Mouse (Mus musculus) adipocyte (in vitro differentiated cells): ENCODE data around the gene Zic1.

Experiments used
- DNase-seq: peaks from one replicate; pipeline ENCODE4 v3.0.0-alpha.2; 2016; ENCODE audit warnings: low spot score

The Zic1 gene

DNA sequence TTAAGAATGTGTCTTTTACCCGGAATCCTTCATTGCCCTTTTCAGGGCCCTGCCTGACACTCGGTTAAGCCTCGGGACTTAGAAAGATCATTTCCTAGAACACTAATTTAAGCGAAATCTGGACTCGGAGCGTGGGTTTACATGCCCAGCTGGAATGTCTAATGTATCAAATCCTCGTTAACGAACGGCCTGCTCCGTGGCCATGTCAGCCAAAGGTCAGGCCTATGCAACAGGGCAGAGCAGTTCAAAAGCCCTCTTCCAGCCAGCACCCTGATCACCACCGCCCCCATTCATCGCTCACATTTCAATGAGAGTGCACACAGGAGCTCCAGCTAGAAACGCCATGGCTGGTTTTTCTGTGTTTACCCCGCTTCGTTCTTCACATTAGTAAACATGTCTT lies 12.8 kb downstream of the Zic1 start:
- DNase-seq: no peak

DNA sequence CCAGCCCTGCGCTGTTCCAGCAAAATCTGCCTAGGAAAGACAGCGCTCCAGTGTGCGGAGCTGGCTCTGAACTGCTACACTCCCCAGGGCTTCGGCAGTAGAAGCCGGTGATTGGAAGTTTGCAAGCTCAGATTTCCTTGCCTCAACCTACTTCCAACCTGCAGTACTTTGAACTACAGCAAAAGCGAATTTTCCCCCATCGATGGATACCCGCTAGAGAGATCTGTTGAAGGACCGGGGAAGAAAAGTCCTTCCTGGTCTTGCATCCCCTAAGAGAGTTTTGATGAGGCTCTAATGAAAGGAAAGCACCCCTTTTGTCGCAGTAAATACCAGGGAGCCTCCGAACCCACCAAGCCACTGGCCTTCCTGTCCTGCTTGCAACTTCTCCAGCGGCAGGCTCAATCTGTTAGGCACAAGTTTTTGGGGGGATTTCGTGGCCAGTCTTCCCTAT lies 13.6 kb downstream of the Zic1 start:
- DNase-seq: no peak

DNA sequence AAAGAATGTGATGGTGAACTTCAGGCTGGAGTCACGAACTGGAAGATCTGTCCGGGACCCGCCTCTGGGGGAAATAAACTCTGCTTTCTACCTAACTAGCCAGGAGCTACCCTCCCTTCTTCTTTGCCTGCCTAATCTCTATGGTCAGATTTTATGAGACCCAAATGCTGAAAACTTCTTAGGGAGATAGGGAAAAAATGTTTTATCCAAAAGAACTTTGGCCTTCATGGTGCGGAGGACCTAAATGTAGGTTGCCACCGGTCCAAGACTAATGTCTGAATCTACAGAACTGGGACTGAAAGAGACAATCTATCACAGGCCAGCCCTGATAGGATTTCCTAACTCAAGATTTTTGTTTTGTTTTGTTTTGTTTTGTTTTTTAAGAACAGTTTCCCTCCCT lies 14.2 kb downstream of the Zic1 start:
- DNase-seq: no peak

DNA sequence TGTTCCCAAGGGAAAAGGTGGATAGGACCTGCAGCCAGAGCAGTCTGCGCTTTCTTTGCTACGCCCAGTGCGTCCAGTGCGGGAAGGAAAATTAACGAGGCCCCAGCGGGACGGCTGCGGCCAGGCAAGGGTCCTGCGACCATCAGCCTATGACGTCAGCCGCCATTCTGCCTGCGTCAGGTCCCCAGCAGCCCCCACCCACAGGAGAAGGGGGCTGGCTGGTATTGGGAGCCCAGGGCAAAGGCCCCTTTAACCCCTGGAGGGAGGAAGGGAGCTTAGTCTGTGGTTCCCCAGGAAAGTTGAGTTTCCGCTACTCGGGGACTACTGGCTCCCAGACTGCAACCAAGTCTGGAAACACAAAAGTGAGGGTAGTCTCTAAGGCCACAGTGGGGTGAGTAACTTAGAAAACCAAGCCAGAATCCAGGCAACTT lies 14.7 kb downstream of the Zic1 start:
- no peak for DNase-seq

- no peak for DNase-seq
These were observed 15.3 kb downstream of the Zic1 start for GRCm38 (mm10) chr9:91350211-91350791.

GRCm38 (mm10) chr9:91348746-91349145 lies 16.9 kb downstream of the Zic1 start:
- no peak for DNase-seq

DNA sequence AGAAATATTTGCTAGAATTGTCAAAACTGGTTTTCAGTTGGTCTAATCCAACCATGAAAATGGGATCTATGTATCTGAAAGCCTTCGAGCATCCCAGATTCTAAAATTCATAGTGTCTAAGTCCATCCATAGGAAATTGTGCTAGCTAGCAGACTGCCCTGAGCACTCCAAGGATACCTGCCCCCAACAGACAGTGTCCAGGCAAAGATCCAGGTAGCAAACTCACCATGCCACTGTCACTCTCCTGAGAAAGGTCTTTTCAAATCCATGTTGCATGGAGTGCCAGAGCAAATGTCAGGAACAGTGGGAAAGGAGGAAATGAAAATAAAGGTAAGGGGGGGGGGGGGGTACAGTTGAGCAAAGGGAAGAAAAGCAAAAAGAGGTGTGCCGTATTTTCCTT lies 18.0 kb downstream of the Zic1 start:
- no peak for DNase-seq
